In genomic region chr11:115192180-115192579, GRCm38 (mm10) we compare ENCODE assay signal across 8 mouse cellular contexts. TPM values are rescaled to one million over a fixed set of nuclear protein-coding genes. Genes with fewer than 3 reads are reported as not detected.
DNase-seq lines count a peak whose midpoint lies in the region; ATAC-seq and TF ChIP-seq lines count a peak whose summit lies in the region.

No protein-coding gene starts in this region.

- TF ChIP-seq POLR2A in thymus, adult 2 months (IDR thresholded peaks at IDR 0.05; ENCODE audit: control insufficient read depth, extremely low read depth, insufficient read depth, low read length, poor library complexity): no peak

- peaks cover 7% of the 10 kb centered on the region; the same call in 1 of the 2 replicates for H3K36me3 ChIP-seq in kidney, embryonic 15.5 days
- peaks cover 5% of the 10 kb centered on the region; the same call in 1 of the 2 replicates for H3K36me3 ChIP-seq in midbrain, embryonic 14.5 days (ENCODE audit: control insufficient read depth, insufficient read depth, low read length)
- no peaks in the 10 kb centered on the region for H3K36me3 ChIP-seq in thymus, adult 2 months (ENCODE audit: control insufficient read depth, insufficient read depth, low read length)

- peak; percentile 37 for DNase-seq in thymus, postnatal 14 days
- no peak for DNase-seq in thymus, postnatal 25 days
- peak; percentile 47 for DNase-seq in gastrocnemius, postnatal 25 days
- peak; percentile 79 to 81 for DNase-seq in lung, postnatal 4 days
- no peak for DNase-seq in midbrain, embryonic 14.5 days
- DNase-seq in left cerebral cortex, adult 9 months (ENCODE audit: low spot score in 2 of 2): no peak
- DNase-seq in thymus, adult 2 months: no peak

- H3K9ac ChIP-seq in kidney, embryonic 15.5 days: no peak overlapping the region
- no peak overlapping the region for H3K9ac ChIP-seq in midbrain, embryonic 14.5 days (replicated peaks; ENCODE audit: low read length)

- no peak for TF ChIP-seq CTCF in thymus, adult 2 months (IDR thresholded peaks at IDR 0.05; ENCODE audit: borderline replicate concordance, control insufficient read depth, extremely low read depth, insufficient read depth, low read length, poor library complexity)

- no peak for ATAC-seq in kidney, embryonic 15.5 days (replicated peaks; ENCODE audit: low FRiP score)
- no peak for ATAC-seq in midbrain, embryonic 14.5 days (ENCODE audit: low FRiP score, low TSS enrichment)

- H3K4me2 ChIP-seq in kidney, embryonic 15.5 days: no peak overlapping the region
- H3K4me2 ChIP-seq in midbrain, embryonic 14.5 days (ENCODE audit: low read length): no peak overlapping the region

- H3K9me3 ChIP-seq in kidney, embryonic 15.5 days (replicated peaks): no peaks in the 10 kb centered on the region
- H3K9me3 ChIP-seq in midbrain, embryonic 14.5 days (ENCODE audit: control insufficient read depth, low read length): no peaks in the 10 kb centered on the region

- H3K27ac ChIP-seq in kidney, embryonic 15.5 days: 0 out of 2 replicates have a peak overlapping the region, but pooled peaks have one; percentile 13
- no peak overlapping the region for H3K27ac ChIP-seq in midbrain, embryonic 14.5 days (replicated peaks; ENCODE audit: low read depth, low read length)
- no peak overlapping the region for H3K27ac ChIP-seq in thymus, adult 2 months (ENCODE audit: control insufficient read depth, insufficient read depth, low read length)

- 58% methylated on average over 9 of the region's 9 CpGs for WGBS in kidney, embryonic 15.5 days
- WGBS in midbrain, embryonic 14.5 days: 80% methylated on average over 9 of the region's 9 CpGs
- 25% methylated on average over 9 of the region's 9 CpGs for WGBS in thymus, adult 2 months

- no peak overlapping the region for H3K4me3 ChIP-seq in kidney, embryonic 15.5 days (replicated peaks)
- no peak overlapping the region for H3K4me3 ChIP-seq in midbrain, embryonic 14.5 days (replicated peaks; ENCODE audit: low read depth, low read length)
- H3K4me3 ChIP-seq in thymus, adult 2 months (ENCODE audit: control insufficient read depth, insufficient read depth, low read length): no peak overlapping the region

- peaks cover 13% of the 10 kb centered on the region for H3K4me1 ChIP-seq in kidney, embryonic 15.5 days
- peaks cover 6% of the 10 kb centered on the region for H3K4me1 ChIP-seq in midbrain, embryonic 14.5 days (ENCODE audit: control insufficient read depth, insufficient read depth, low read length)
- peaks cover 23% of the 10 kb centered on the region for H3K4me1 ChIP-seq in thymus, adult 2 months (replicated peaks; ENCODE audit: control insufficient read depth, insufficient read depth, low read length)

- H3K27me3 ChIP-seq in kidney, embryonic 15.5 days: no peaks in the 10 kb centered on the region
- H3K27me3 ChIP-seq in midbrain, embryonic 14.5 days (ENCODE audit: control insufficient read depth, insufficient read depth, low read length): no peaks in the 10 kb centered on the region
- no peaks in the 10 kb centered on the region for H3K27me3 ChIP-seq in thymus, adult 2 months (ENCODE audit: control insufficient read depth, insufficient read depth, low read length)

RNA-seq across cellular contexts. Expression of gene Nat9, which starts 4.5 kb away (rescaled TPM):
- 10 to 100 TPM; 10.7 to 13.2 TPM for total RNA-seq in gastrocnemius, postnatal 25 days (2021)
- polyA plus RNA-seq in kidney, embryonic 15.5 days (2015; fragmentation: Nextera tagmentation; extraction: Ambion mirVana): 21.5 and 23.4 TPM in 2 replicates
- polyA plus RNA-seq in midbrain, embryonic 14.5 days (2014; fragmentation: Nextera tagmentation; extraction: Ambion mirVana): 17.4 and 21.2 TPM in 2 replicates
- polyA plus RNA-seq in thymus, adult 2 months (2012; rRNA removed): 9.8 and 11.8 TPM in 2 replicates

RNA-seq across cellular contexts. Expression of gene Tmem104, which starts 4.9 kb away (rescaled TPM):
- total RNA-seq in gastrocnemius, postnatal 25 days (2021): 1 to 10 TPM; 4.1 to 5.8 TPM
- polyA plus RNA-seq in kidney, embryonic 15.5 days (2015; fragmentation: Nextera tagmentation; extraction: Ambion mirVana): 10.6 and 11.0 TPM in 2 replicates
- polyA plus RNA-seq in midbrain, embryonic 14.5 days (2014; fragmentation: Nextera tagmentation; extraction: Ambion mirVana): 10.9 and 14.9 TPM in 2 replicates
- 24.1 and 26.8 TPM in 2 replicates for polyA plus RNA-seq in thymus, adult 2 months (2012; rRNA removed)

RNA-seq across cellular contexts. Expression of gene Slc9a3r1, which starts 29.0 kb away (rescaled TPM):
- 1 to 10 TPM; 2.3 to 3.9 TPM for total RNA-seq in gastrocnemius, postnatal 25 days (2021)
- 123 and 127 TPM in 2 replicates for polyA plus RNA-seq in kidney, embryonic 15.5 days (2015; fragmentation: Nextera tagmentation; extraction: Ambion mirVana)
- polyA plus RNA-seq in midbrain, embryonic 14.5 days (2014; fragmentation: Nextera tagmentation; extraction: Ambion mirVana): 44.3 and 46.6 TPM in 2 replicates
- polyA plus RNA-seq in thymus, adult 2 months (2012; rRNA removed): 202 and 207 TPM in 2 replicates

RNA-seq across cellular contexts. Expression of gene Cd300lf, which starts 58.4 kb away (rescaled TPM):
- not detected for total RNA-seq in gastrocnemius, postnatal 25 days (2021)
- 0.36 and 0.49 TPM in 2 replicates for polyA plus RNA-seq in kidney, embryonic 15.5 days (2015; fragmentation: Nextera tagmentation; extraction: Ambion mirVana)
- polyA plus RNA-seq in midbrain, embryonic 14.5 days (2014; fragmentation: Nextera tagmentation; extraction: Ambion mirVana): not detected in 2 replicates
- 8.4 and 10.4 TPM in 2 replicates for polyA plus RNA-seq in thymus, adult 2 months (2012; rRNA removed)

Comparison
In these comparisons a context has a peak if more than half of its experiments do, and no peak if none do; other contexts are left out.
1. DNase-seq: peak in thymus, postnatal 14 days (single experiment), gastrocnemius, postnatal 25 days (single experiment) and lung, postnatal 4 days (2 of 2); none in thymus, postnatal 25 days (single experiment), midbrain, embryonic 14.5 days (single experiment), left cerebral cortex, adult 9 months (0 of 2) and thymus, adult 2 months (single experiment).